Mouse (Mus musculus) neural tube, embryonic 11.5 days (tissue): ENCODE data around the gene Sae1. TPM values are rescaled to one million over a fixed set of nuclear protein-coding genes. Genes with fewer than 3 reads are reported as not detected.
A peak's percentile ranks its signal among the peaks of the same experiment; 100 is the strongest.

Source experiments
- ATAC-seq: fragments of 200-750 bp; cut with Nextera tagmentation; 2 replicates; pipeline ENCODE4 v1.8.0; 2017; ENCODE audit warnings: moderate number of reproducible peaks, mild to moderate bottlenecking, moderate TSS enrichment, moderate library complexity; ENCODE audit not compliant: insufficient read depth, low FRiP score, low TSS enrichment
- DNase-seq: peaks from one replicate; pipeline ENCODE4 v3.0.0-alpha.2; 2015; ENCODE audit warnings: low spot score
- H3K27ac ChIP-seq: fragments of 300-500 bp; sonication (generic); 2 replicates; pipeline ENCODE4 v1.5.1; 2014; ENCODE audit warnings: low read depth, mild to moderate bottlenecking, low read length
- H3K27me3 ChIP-seq: fragments of 300-500 bp; sonication (generic); 2 replicates; pipeline ENCODE4 v1.6.1; 2014; ENCODE audit warnings: mild to moderate bottlenecking, low read length, mixed read lengths; ENCODE audit not compliant: control insufficient read depth, insufficient read depth
- H3K36me3 ChIP-seq: fragments of 300-500 bp; sonication (generic); 2 replicates; pipeline ENCODE4 v1.6.1; 2014; ENCODE audit warnings: mild to moderate bottlenecking, low read length, moderate library complexity, mixed read lengths; ENCODE audit not compliant: control insufficient read depth, insufficient read depth
- H3K4me1 ChIP-seq: fragments of 300-500 bp; sonication (generic); 2 replicates; pipeline ENCODE4 v1.6.1; 2014; ENCODE audit warnings: low read length, mixed read lengths; ENCODE audit not compliant: control insufficient read depth, insufficient read depth
- H3K4me2 ChIP-seq: fragments of 300-500 bp; sonication (generic); 2 replicates; pipeline ENCODE4 v1.6.1; 2014; ENCODE audit warnings: low read depth, mild to moderate bottlenecking, moderate library complexity
- H3K4me3 ChIP-seq: fragments of 300-500 bp; sonication (generic); 2 replicates; pipeline ENCODE4 v1.5.1; 2014; ENCODE audit warnings: low read depth, low read length
- H3K9ac ChIP-seq: fragments of 300-500 bp; sonication (generic); 2 replicates; pipeline ENCODE4 v1.6.1; 2014; ENCODE audit warnings: mild to moderate bottlenecking, low read length
- H3K9me3 ChIP-seq: fragments of 300-500 bp; sonication (generic); 2 replicates; pipeline ENCODE4 v1.6.1; 2016; ENCODE audit warnings: low read length; ENCODE audit not compliant: control insufficient read depth
- WGBS: fragments of 180-500 bp; shearing (Covaris S2); extraction: QIAGEN DNeasy Blood & Tissue Kit; methylation state at CpG from one replicate; pipeline ENCODE4 v1.1.7; 2014; 5-methylcytosine and 5-hydroxymethylcytosine counted together
- polyA plus RNA-seq: library from polyadenylated mRNA; unstranded; fragments of >200 nt; fragmentation: Nextera tagmentation; extraction: Ambion mirVana; gene quantifications from 2 replicates; pipeline ENCODE4 v1.2.1, GENCODE M21; 2014

Gene Sae1
- polyA plus RNA-seq, 1 experiment from 2014 or later: 394 TPM

GRCm38 (mm10) chr7:16370596-16370995 is 17.0 kb downstream of the Sae1 start:
- Histone ChIP-seq H3K27ac (no peak overlapping the region), H3K27me3 (no peaks in the 10 kb centered on the region), H3K9me3 (no peaks in the 10 kb centered on the region), H3K4me2 (no peak overlapping the region), H3K36me3 (peaks cover 10% of the 10 kb centered on the region; the same call in 1 of the 2 replicates), H3K4me1 (peaks cover 9% of the 10 kb centered on the region), H3K4me3 (no peak overlapping the region), H3K9ac (no peak overlapping the region)
- no peak for ATAC-seq
- no peak for DNase-seq
- 91% methylated on average over 2 of the region's 2 CpGs for WGBS

GRCm38 (mm10) chr7:16368835-16369234 is 18.8 kb downstream of the Sae1 start:
- no peak overlapping the region for H3K9ac ChIP-seq
- 96% methylated on average over 2 of the region's 2 CpGs for WGBS
- peaks cover 8% of the 10 kb centered on the region; the same call in 1 of the 2 replicates for H3K36me3 ChIP-seq
- no peaks in the 10 kb centered on the region for H3K27me3 ChIP-seq
- no peaks in the 10 kb centered on the region for H3K9me3 ChIP-seq
- H3K4me2 ChIP-seq: no peak overlapping the region
- ATAC-seq: no peak
- no peak overlapping the region for H3K27ac ChIP-seq
- H3K4me1 ChIP-seq: peaks cover 20% of the 10 kb centered on the region
- no peak for DNase-seq
- H3K4me3 ChIP-seq: no peak overlapping the region

GRCm38 (mm10) chr7:16366669-16367068 is 20.9 kb downstream of the Sae1 start:
- Histone ChIP-seq H3K9ac (no peak overlapping the region), H3K27ac (no peak overlapping the region), H3K4me2 (no peak overlapping the region), H3K27me3 (no peaks in the 10 kb centered on the region), H3K9me3 (no peaks in the 10 kb centered on the region), H3K36me3 (peaks cover 6% of the 10 kb centered on the region; the same call in 1 of the 2 replicates), H3K4me1 (peaks cover 20% of the 10 kb centered on the region), H3K4me3 (no peak overlapping the region)
- ATAC-seq: no peak
- 63% methylated on average over 4 of the region's 4 CpGs for WGBS
- DNase-seq: no peak

DNA sequence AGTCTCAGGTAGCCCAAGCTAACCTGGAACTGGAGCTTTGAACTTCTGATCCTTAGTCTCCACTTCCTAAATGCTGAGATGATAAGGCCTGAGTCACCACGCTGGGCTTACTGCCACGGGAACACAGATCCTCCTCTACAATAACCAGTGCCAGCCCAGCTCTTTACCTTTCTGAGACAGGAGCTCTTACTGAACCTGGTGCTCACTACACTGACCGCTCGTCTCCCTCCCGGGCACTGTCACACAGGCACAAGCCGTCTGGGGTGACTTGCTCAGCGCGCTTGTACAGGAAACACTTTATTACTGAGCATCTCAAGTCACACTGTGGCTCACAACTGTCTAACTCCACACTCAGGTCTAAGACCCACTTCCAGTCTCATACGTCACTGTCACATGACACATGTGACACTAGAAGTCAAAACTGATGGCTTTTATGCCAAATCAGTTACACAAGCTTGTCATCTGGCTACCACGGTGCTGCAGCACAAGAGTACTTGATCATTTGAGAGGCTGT is 21.4 kb downstream of the Sae1 start:
- DNase-seq (no peak), ATAC-seq (no peak)
- Histone ChIP-seq H3K9me3 (no peaks in the 10 kb centered on the region), H3K4me1 (peaks cover 20% of the 10 kb centered on the region), H3K27ac (peak overlapping the region; percentile 79), H3K4me3 (no peak overlapping the region), H3K4me2 (no peak overlapping the region), H3K9ac (no peak overlapping the region), H3K27me3 (no peaks in the 10 kb centered on the region), H3K36me3 (peaks cover 7% of the 10 kb centered on the region; the same call in 1 of the 2 replicates)
- WGBS: 42% methylated on average over 10 of the region's 10 CpGs

DNA sequence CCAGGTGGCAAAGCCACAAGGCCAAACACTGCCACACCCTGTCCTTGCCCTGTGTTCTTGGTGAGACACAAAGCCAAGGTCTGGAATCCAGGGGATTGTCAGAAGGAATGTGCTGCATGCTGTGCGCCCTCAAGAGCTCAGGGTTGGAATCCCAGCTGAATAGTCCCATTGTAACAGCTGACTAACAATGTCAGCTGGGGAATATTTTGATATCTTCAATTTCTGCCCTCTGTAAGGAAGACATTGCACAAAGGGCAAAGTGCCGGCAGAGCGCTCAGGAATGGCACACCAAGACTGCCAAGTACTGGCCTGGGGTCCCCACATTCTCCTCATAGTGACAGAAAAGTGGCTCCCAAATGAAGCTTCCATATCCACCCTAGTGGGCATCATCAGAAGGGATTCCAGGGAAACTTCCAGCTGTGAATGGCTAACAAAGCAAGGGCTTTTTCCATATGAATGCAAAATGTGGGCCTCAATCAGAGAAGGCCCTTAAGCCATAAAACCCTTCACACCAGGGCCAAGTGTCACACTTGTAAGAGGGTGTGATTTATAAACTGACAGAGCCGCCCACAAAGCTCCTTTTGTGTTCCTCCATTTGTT is 22.6 kb downstream of the Sae1 start:
- peak; percentile 92 for ATAC-seq
- H3K9me3 ChIP-seq: no peaks in the 10 kb centered on the region
- peak overlapping the region; percentile 79 for H3K27ac ChIP-seq
- no peaks in the 10 kb centered on the region for H3K27me3 ChIP-seq
- no peak overlapping the region for H3K4me3 ChIP-seq
- peaks cover 6% of the 10 kb centered on the region; the same call in 1 of the 2 replicates for H3K36me3 ChIP-seq
- peak; percentile 77 for DNase-seq
- H3K4me2 ChIP-seq: no peak overlapping the region
- peaks cover 20% of the 10 kb centered on the region for H3K4me1 ChIP-seq
- 12% methylated on average over 4 of the region's 4 CpGs for WGBS
- no peak overlapping the region for H3K9ac ChIP-seq

DNA sequence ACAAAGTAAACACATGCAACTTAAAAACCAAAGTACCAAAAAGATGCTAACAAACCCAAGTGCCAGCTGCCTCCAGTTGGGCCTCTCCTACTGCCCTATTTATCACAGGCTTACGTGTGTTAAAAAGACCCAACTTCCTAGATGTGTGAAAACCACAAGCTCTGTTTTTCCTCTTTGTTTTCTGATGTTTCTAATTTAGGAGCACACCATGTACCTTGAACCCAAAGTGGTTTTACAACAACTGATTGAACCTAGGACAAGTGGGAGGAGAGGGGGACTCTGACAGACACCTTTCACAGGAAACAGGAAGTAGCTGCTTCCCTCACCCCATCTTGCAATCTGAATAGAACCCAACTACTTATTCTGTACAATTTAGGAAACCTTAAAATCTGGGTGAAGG is 23.3 kb downstream of the Sae1 start:
- WGBS: 70% methylated on average over 1 of the region's 1 CpGs
- no peaks in the 10 kb centered on the region for H3K27me3 ChIP-seq
- H3K27ac ChIP-seq: peak overlapping the region; percentile 79
- no peak overlapping the region for H3K4me3 ChIP-seq
- no peak overlapping the region; the same call in 1 of the 2 replicates for H3K4me2 ChIP-seq
- H3K9ac ChIP-seq: no peak overlapping the region
- ATAC-seq (no peak), DNase-seq (no peak)
- no peaks in the 10 kb centered on the region for H3K9me3 ChIP-seq
- H3K4me1 ChIP-seq: peaks cover 20% of the 10 kb centered on the region
- H3K36me3 ChIP-seq: peaks cover 5% of the 10 kb centered on the region; the same call in 1 of the 2 replicates

DNA sequence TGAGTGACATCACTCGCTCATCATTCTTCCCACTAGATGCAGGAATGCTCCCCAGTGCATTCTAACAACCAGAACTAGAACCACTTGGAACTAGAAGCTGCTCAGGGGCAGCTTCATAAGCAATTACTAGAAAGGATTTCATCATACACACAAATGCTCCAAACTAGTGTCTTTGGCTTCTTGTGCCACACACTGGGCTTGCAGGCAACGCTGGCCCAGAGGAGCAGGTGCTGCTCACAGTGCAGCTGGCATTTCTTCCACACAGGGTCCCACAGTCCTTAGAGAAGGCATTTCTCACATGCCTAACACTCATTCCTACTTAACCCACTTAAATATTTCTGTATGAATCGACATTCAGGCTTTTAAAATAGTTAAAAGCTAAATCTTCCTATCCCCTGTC is 30.0 kb downstream of the Sae1 start:
- DNase-seq (no peak), ATAC-seq (no peak)
- no peaks in the 10 kb centered on the region for H3K9me3 ChIP-seq
- WGBS: 89% methylated on average over 3 of the region's 3 CpGs
- no peaks in the 10 kb centered on the region for H3K27me3 ChIP-seq
- H3K4me2 ChIP-seq: no peak overlapping the region
- no peak overlapping the region for H3K4me3 ChIP-seq
- no peaks in the 10 kb centered on the region for H3K4me1 ChIP-seq
- H3K36me3 ChIP-seq: peaks cover 16% of the 10 kb centered on the region
- H3K9ac ChIP-seq: no peak overlapping the region
- no peak overlapping the region for H3K27ac ChIP-seq

GRCm38 (mm10) chr7:16355854-16356594 is 31.6 kb downstream of the Sae1 start:
- Histone ChIP-seq H3K4me2 (no peak overlapping the region), H3K4me3 (no peak overlapping the region), H3K27ac (no peak overlapping the region), H3K4me1 (no peaks in the 10 kb centered on the region), H3K9me3 (no peaks in the 10 kb centered on the region), H3K9ac (no peak overlapping the region), H3K27me3 (no peaks in the 10 kb centered on the region), H3K36me3 (peaks cover 20% of the 10 kb centered on the region)
- ATAC-seq: no peak
- 95% methylated on average over 3 of the region's 3 CpGs for WGBS
- DNase-seq: no peak

GRCm38 (mm10) chr7:16349999-16350398 is 37.6 kb downstream of the Sae1 start:
- Histone ChIP-seq H3K9ac (no peak overlapping the region), H3K36me3 (peaks cover 15% of the 10 kb centered on the region), H3K4me3 (no peak overlapping the region), H3K4me2 (no peak overlapping the region), H3K27ac (no peak overlapping the region), H3K27me3 (no peaks in the 10 kb centered on the region), H3K4me1 (no peaks in the 10 kb centered on the region), H3K9me3 (no peaks in the 10 kb centered on the region)
- ATAC-seq: no peak
- DNase-seq: no peak
- WGBS: 82% methylated on average over 5 of the region's 5 CpGs
